Mouse (Mus musculus): ENCODE results near the gene Cyb5r4. TPM values are rescaled to one million over a fixed set of nuclear protein-coding genes. Genes with fewer than 3 reads are reported as not detected.

Cyb5r4 gene
- polyA plus RNA-seq, 1 experiment from 2014 or later: 102 TPM

DNA sequence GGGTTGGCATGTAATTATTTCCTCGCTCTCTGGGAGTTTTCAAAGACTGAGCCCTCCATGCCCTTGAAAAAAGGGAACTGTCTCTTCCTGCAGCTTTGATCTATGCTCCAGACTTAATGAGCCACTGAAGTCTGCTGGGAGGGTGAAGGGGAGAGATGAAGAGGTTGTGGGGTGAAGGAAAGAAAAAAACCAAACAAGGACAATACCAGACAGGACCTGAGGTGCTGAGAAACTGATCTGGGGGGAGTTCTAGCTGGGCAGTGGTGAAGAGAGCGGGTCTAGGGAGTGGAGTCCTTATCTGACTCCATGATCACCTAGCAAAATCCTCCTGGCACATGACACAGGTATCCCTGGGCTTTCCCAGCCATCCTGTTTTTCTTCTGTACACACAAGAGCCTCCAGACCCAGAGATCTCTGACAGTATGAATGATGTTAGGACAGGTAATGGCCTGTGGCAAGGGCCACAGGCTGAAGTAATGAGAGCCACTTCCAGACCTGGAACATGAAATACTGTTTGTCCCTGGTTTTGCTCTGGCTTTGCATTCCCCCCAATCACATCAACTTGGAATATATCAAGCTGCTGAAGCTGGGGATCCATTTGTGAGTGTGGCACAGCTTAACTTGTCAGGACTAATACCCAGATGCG, 24.6 kb upstream of the Cyb5r4 start:
- H3K4me1 ChIP-seq: no peaks in the 10 kb centered on the region
- H3K27ac ChIP-seq (replicated peaks): no peak overlapping the region
- H3K36me3 ChIP-seq: no peaks in the 10 kb centered on the region
- H3K4me3 ChIP-seq: no peak overlapping the region
- DNase-seq (ENCODE audit: low spot score): no peak
- no peaks in the 10 kb centered on the region for H3K27me3 ChIP-seq (ENCODE audit: low read depth, poor library complexity, severe bottlenecking)
- no peaks in the 10 kb centered on the region for H3K9me3 ChIP-seq (replicated peaks)
- 81% methylated on average over 3 of the region's 3 CpGs for WGBS

- 66% methylated on average over 2 of the region's 2 CpGs for WGBS
Observed at GRCm38 (mm10) chr9:86999956-87000582, 21.7 kb upstream of the Cyb5r4 start.

DNA sequence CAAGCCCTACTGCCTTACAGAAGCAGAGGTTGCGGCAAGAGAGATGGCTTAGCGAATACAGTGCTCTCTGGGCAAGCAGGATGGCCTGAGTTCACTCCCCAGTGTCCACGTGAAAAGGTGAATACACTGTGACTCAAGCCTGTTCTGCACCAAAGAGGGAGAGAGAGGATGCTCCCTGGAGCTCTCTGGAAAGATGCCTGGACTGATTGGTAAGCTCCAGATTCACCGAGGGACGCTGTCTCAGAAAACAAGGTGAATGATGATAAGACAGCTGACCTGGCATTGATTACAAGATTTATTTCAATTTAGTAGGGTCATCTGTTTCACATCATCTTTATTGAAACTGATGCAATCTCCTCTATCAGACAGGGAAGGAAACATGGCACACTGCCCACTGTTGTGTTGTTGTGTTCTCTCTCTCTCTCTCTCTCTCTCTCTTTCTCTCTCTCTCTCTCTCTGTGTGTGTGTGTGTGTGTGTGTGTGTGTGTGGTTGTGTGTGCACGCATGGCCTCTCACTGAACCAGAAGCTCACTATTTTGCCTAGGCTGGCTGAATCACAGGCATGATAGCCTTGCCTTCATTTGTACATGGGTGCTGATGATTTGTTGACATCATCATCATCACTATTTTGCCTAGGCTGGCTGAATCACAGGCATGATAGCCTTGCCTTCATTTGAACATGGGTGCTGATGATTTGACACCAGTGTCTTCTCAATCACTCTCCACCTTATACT, 16.9 kb upstream of the Cyb5r4 start:
- no peaks in the 10 kb centered on the region for H3K9me3 ChIP-seq (replicated peaks)
- no peaks in the 10 kb centered on the region for H3K36me3 ChIP-seq
- H3K4me3 ChIP-seq: no peak overlapping the region
- no peaks in the 10 kb centered on the region for H3K4me1 ChIP-seq
- no peak for DNase-seq (ENCODE audit: low spot score)
- no peaks in the 10 kb centered on the region for H3K27me3 ChIP-seq (ENCODE audit: low read depth, poor library complexity, severe bottlenecking)
- no peak overlapping the region for H3K27ac ChIP-seq (replicated peaks)
- 77% methylated on average over 6 of the region's 6 CpGs for WGBS

More at GRCm38 (mm10) chr9:86999956-87000582, 21.7 kb upstream of the Cyb5r4 start:
- H3K4me3 ChIP-seq: no peak overlapping the region
- H3K4me1 ChIP-seq: no peaks in the 10 kb centered on the region
- H3K27me3 ChIP-seq (ENCODE audit: low read depth, poor library complexity, severe bottlenecking): no peaks in the 10 kb centered on the region
- no peaks in the 10 kb centered on the region for H3K36me3 ChIP-seq
- H3K9me3 ChIP-seq (replicated peaks): no peaks in the 10 kb centered on the region
- DNase-seq (ENCODE audit: low spot score): no peak
- H3K27ac ChIP-seq (replicated peaks): no peak overlapping the region

DNA sequence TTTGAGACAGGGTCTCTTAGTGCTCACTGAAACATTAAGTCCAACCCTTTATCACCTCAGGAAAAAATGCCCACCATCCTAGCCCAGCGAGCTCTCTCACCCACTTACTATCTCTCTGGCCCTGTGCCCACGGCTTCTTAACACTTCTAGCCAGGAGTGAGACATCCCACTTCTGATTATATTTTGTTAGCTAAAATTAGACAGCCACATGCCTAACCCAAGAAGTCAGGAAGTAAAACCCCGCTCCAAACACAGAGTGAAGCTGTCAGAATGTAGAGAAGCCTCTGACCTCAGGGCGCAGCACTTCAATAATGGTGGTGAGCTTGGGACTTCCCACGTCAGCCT, 16.4 kb upstream of the Cyb5r4 start:
- no peaks in the 10 kb centered on the region for H3K4me1 ChIP-seq
- no peaks in the 10 kb centered on the region for H3K36me3 ChIP-seq
- H3K27ac ChIP-seq (replicated peaks): no peak overlapping the region
- WGBS: 77% methylated on average over 5 of the region's 5 CpGs
- no peaks in the 10 kb centered on the region for H3K27me3 ChIP-seq (ENCODE audit: low read depth, poor library complexity, severe bottlenecking)
- H3K4me3 ChIP-seq: no peak overlapping the region
- no peak for DNase-seq (ENCODE audit: low spot score)
- H3K9me3 ChIP-seq (replicated peaks): no peaks in the 10 kb centered on the region

GRCm38 (mm10) chr9:87008507-87008906, 13.3 kb upstream of the Cyb5r4 start:
- Histone ChIP-seq H3K36me3 (no peaks in the 10 kb centered on the region), H3K4me3 (no peak overlapping the region), H3K4me1 (no peaks in the 10 kb centered on the region), H3K27me3 (ENCODE audit: low read depth, poor library complexity, severe bottlenecking) (peaks cover 6% of the 10 kb centered on the region), H3K9me3 (replicated peaks) (no peaks in the 10 kb centered on the region), H3K27ac (replicated peaks) (no peak overlapping the region)
- 86% methylated on average over 6 of the region's 6 CpGs for WGBS
- DNase-seq (ENCODE audit: low spot score): no peak

DNA sequence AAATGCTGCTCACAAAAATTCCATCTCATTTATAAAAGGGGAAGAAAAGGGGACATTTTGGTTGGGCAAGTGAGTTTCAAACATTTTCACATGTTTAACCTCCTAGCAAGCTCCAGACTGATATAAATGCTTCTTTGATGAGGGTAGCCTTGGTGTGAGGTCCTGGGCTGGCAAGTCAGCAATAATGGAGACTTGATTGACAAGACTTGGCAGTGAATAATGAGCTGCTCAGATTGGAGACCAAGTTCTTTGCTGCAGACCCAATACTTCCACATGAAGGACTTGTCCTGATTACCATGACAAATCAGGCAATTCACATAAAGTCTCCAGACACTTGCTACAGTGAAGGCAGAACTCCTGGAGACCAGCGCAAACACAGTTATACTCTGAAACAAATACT, 12.9 kb upstream of the Cyb5r4 start:
- Histone ChIP-seq H3K27ac (replicated peaks) (no peak overlapping the region), H3K36me3 (no peaks in the 10 kb centered on the region), H3K4me3 (no peak overlapping the region), H3K4me1 (no peaks in the 10 kb centered on the region), H3K9me3 (replicated peaks) (no peaks in the 10 kb centered on the region), H3K27me3 (ENCODE audit: low read depth, poor library complexity, severe bottlenecking) (peaks cover 10% of the 10 kb centered on the region)
- WGBS: 77% methylated on average over 1 of the region's 1 CpGs
- no peak for DNase-seq (ENCODE audit: low spot score)

DNA sequence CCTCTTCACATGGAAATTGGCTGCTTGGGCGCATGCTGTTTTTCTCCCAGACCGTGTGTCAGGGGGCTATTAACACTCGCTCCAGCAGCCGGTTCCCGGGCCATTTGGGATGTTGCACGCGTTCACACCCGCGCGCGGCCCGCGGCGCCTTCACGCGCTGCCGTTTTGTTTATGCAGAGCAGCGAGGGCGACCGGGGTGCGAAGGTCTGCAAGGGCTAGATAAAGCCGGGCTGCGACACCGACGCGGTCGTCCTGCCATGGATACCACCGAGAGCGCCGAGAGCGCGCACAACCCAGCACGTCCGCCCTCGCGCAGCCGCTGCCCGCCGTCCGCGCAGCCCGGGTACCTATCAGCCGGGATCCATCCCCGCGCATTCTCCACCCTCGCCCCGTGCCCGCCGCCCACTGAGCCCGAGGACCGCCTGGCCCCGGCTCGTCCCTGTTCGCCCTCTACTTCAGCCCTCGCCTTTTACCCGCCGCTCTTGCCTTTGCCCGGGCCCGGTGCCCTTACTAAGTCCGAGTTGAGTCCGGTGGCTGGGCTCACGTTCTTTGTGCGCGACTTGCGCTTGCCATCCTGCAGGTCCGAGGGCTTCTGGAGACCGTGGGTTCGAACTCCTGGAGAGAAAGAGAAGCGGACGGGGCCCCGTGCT, 6.4 kb upstream of the Cyb5r4 start, which contains the start of gene Ripply2:
Ripply2 (plus strand) TSS at position 250 of the 650 bp plus-strand sequence.
- Histone ChIP-seq H3K27ac (replicated peaks) (peak within 1 kb of the TSS; percentile 78), H3K27me3 (ENCODE audit: low read depth, poor library complexity, severe bottlenecking) (peaks cover 53% of the 10 kb centered on the region), H3K36me3 (no peaks in the 10 kb centered on the region), H3K4me1 (peaks cover 11% of the 10 kb centered on the region), H3K4me3 (peak within 1 kb of the TSS; percentile 64), H3K9me3 (replicated peaks) (no peaks in the 10 kb centered on the region)
- peak; percentile 66 for DNase-seq (ENCODE audit: low spot score)
- WGBS: 1% methylated on average over 71 of the region's 71 CpGs

DNA sequence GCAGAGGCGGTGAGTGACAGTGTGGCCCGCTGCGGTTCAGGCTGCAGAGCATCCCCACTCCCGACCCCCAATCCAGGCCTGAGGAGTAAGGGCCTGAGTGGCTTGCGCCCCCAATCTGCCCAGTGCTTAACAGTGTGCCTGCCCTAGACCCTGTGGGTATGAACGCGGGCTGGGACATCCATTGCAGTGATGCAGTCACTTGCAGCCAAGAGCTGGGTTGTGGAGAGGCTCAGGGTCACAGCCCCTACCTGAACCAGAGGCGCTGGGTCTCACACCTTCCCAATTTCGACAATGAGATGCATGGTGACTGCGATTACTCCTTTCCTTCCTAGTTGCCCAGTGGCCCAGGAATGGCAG, 5.9 kb upstream of the Cyb5r4 start:
- Histone ChIP-seq H3K27me3 (ENCODE audit: low read depth, poor library complexity, severe bottlenecking) (peaks cover 53% of the 10 kb centered on the region), H3K9me3 (replicated peaks) (no peaks in the 10 kb centered on the region), H3K4me3 (peak overlapping the region; percentile 64), H3K27ac (replicated peaks) (peak overlapping the region; percentile 78), H3K36me3 (no peaks in the 10 kb centered on the region), H3K4me1 (peaks cover 11% of the 10 kb centered on the region)
- 6% methylated on average over 10 of the region's 10 CpGs for WGBS
- peak; percentile 35 for DNase-seq (ENCODE audit: low spot score)

DNA sequence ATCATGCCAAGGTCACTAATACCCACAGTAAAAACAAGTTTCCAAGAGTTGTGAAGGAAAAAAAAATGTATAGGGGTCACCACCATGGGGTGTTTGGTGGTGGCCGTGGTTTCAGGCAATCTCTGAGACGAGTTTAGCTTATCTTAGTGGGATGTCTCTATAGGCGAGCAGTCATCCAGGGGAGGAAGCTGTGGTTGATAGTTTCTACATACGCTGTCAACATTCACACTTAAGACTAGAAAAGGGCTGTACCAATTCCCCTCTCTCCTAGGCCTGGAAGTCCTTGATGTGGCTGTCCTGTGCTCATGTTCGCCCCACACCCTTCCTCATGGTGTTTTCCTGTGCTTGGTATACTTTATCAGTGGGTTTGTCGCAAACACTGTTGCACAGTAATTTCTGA, 4.0 kb downstream of the Cyb5r4 start:
- Histone ChIP-seq H3K27me3 (ENCODE audit: low read depth, poor library complexity, severe bottlenecking) (no peaks in the 10 kb centered on the region), H3K27ac (replicated peaks) (no peak overlapping the region), H3K9me3 (replicated peaks) (no peaks in the 10 kb centered on the region), H3K36me3 (0 out of 2 replicates have a peak, but pooled peaks cover 8% of the 10 kb centered on the region), H3K4me1 (peaks cover 21% of the 10 kb centered on the region), H3K4me3 (no peak overlapping the region)
- 86% methylated on average over 6 of the region's 6 CpGs for WGBS
- no peak for DNase-seq (ENCODE audit: low spot score)

GRCm38 (mm10) chr9:87027423-87028084, 5.7 kb downstream of the Cyb5r4 start:
- peaks cover 8% of the 10 kb centered on the region; the same call in 1 of the 2 replicates for H3K36me3 ChIP-seq
- no peaks in the 10 kb centered on the region for H3K9me3 ChIP-seq (replicated peaks)
- no peaks in the 10 kb centered on the region for H3K27me3 ChIP-seq (ENCODE audit: low read depth, poor library complexity, severe bottlenecking)
- peak; percentile 57 for DNase-seq (ENCODE audit: low spot score)
- H3K4me3 ChIP-seq: no peak overlapping the region
- H3K27ac ChIP-seq (replicated peaks): no peak overlapping the region
- H3K4me1 ChIP-seq: peaks cover 10% of the 10 kb centered on the region
- 46% methylated on average over 8 of the region's 8 CpGs for WGBS

- Histone ChIP-seq H3K4me3 (no peak overlapping the region), H3K36me3 (peaks cover 26% of the 10 kb centered on the region), H3K27ac (replicated peaks) (no peak overlapping the region), H3K4me1 (no peaks in the 10 kb centered on the region), H3K27me3 (ENCODE audit: low read depth, poor library complexity, severe bottlenecking) (no peaks in the 10 kb centered on the region), H3K9me3 (replicated peaks) (no peaks in the 10 kb centered on the region)
- 91% methylated on average over 4 of the region's 4 CpGs for WGBS
- DNase-seq (ENCODE audit: low spot score): no peak
Observed at GRCm38 (mm10) chr9:87032196-87032595, 10.4 kb downstream of the Cyb5r4 start.

DNA sequence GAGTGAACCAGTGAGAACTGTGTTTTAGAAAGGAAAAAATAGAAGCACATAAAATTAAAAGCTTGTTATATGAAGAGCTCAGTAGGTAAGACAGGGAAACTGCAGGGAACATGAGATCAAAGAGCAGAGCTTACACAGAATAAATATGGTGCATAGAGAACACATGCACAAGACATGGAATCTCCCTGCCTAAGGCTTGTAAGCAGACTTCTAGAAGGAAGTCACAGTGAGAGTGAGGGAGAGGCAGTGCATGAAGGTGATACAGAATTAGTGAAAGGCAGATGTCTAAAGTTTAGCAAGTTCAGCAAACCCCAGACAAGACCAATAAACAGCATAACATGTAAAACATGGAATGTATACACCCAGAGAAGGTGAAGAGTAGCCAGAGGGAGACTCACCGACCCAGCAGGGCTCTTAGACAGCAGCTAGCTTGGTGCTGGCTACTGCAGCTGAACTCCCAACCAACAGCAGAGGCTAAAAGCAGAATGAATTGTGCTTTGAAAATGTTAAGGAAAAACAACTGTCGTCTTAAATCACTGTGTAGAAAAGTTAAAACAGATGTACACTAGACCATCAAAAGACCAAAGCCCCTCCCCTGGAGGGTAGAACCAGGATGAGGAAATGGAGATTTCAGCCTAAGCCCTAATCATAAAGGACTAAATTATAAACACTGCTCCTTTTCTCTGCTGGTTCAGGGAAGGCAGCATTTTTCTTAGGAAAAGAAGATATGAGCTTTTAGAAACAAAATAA, 13.2 kb downstream of the Cyb5r4 start:
- H3K4me3 ChIP-seq: no peak overlapping the region
- H3K9me3 ChIP-seq (replicated peaks): no peaks in the 10 kb centered on the region
- H3K4me1 ChIP-seq: no peaks in the 10 kb centered on the region
- H3K36me3 ChIP-seq: peaks cover 18% of the 10 kb centered on the region
- no peaks in the 10 kb centered on the region for H3K27me3 ChIP-seq (ENCODE audit: low read depth, poor library complexity, severe bottlenecking)
- no peak for DNase-seq (ENCODE audit: low spot score)
- WGBS: 77% methylated on average over 2 of the region's 2 CpGs
- no peak overlapping the region for H3K27ac ChIP-seq (replicated peaks)
